Mouse (Mus musculus) CD4-positive helper T cell, adult 2 months (primary cell): ENCODE data around the gene Hmcn1.

Source experiments
- DNase-seq: peaks from one replicate; pipeline ENCODE4 v3.0.0-alpha.2; 2012; ENCODE audit warnings: low read depth, missing footprints, low spot score

Gene Hmcn1

GRCm38 (mm10) chr1:150537410-150538128, 455.7 kb downstream of the Hmcn1 start:
- no peak for DNase-seq

GRCm38 (mm10) chr1:150535770-150536534, 457.3 kb downstream of the Hmcn1 start:
- no peak for DNase-seq

GRCm38 (mm10) chr1:150534587-150534986, 458.6 kb downstream of the Hmcn1 start:
- DNase-seq = no peak

- DNase-seq = no peak
These were observed 480.2 kb downstream of the Hmcn1 start for GRCm38 (mm10) chr1:150513041-150513440.
